Mouse (Mus musculus) G1E (cell line): ENCODE data around the gene Samd8. TPM values are rescaled to one million over a fixed set of nuclear protein-coding genes. Genes with fewer than 3 reads are reported as not detected.

Experiments used
- ATAC-seq: 2 replicates; pipeline ENCODE4 v1.8.0; 2016; ENCODE audit warnings: mild to moderate bottlenecking; ENCODE audit not compliant: insufficient number of reproducible peaks, poor library complexity, low FRiP score, severe bottlenecking; ENCODE audit errors: extremely low read depth
- DNase-seq: peaks from one replicate; pipeline ENCODE4 v3.0.0; 2012; ENCODE audit warnings: low spot score
- H3K27me3 ChIP-seq: 2 replicates; pipeline ENCODE4 v1.6.1; 2012; ENCODE audit warnings: mild to moderate bottlenecking, low read length, inconsistent platforms; ENCODE audit not compliant: insufficient read depth
- H3K36me3 ChIP-seq: replicated peaks from 2 replicates; pipeline ENCODE3; 2012; ENCODE audit warnings: mild to moderate bottlenecking, inconsistent platforms
- H3K4me1 ChIP-seq: 2 replicates; pipeline ENCODE4 v1.6.1; 2012; ENCODE audit warnings: low read depth, low read length, inconsistent platforms, mixed read lengths; ENCODE audit not compliant: insufficient read depth
- H3K4me3 ChIP-seq: 2 replicates; pipeline ENCODE4 v1.5.1; 2012; ENCODE audit warnings: low read depth, mild to moderate bottlenecking, inconsistent platforms, low read length, moderate library complexity, mixed read lengths
- H3K9me3 ChIP-seq: replicated peaks from 2 replicates; pipeline ENCODE4 v1.6.1; 2012; ENCODE audit warnings: inconsistent platforms
- CTCF ChIP-seq: IDR thresholded peaks from 2 replicates; pipeline ENCODE4 v1.5.1; 2012; ENCODE audit warnings: low read depth, low read length, inconsistent platforms, mixed read lengths
- GATA1 ChIP-seq: IDR thresholded peaks from 2 replicates; pipeline ENCODE4 v1.6.1; 2012; ENCODE audit warnings: borderline replicate concordance, low read length, inconsistent platforms, mixed read lengths
- GATA2 ChIP-seq: IDR thresholded peaks from 2 replicates; pipeline ENCODE4 v1.6.1; 2012; ENCODE audit warnings: low read depth, low read length, inconsistent platforms, borderline replicate concordance
- POLR2AphosphoS5 ChIP-seq: IDR thresholded peaks from 2 replicates; pipeline ENCODE4 v1.6.1; 2012; ENCODE audit warnings: low read depth, low read length, inconsistent platforms; ENCODE audit not compliant: insufficient replicate concordance
- TAL1 ChIP-seq: conservative IDR thresholded peaks from 2 replicates; pipeline ENCODE4 v1.6.1; 2012; ENCODE audit warnings: low read depth, low read length, inconsistent platforms, mixed read lengths
- polyA plus RNA-seq: library from polyadenylated mRNA; stranded (reverse); fragments of >175 nt; gene quantifications from 2 replicates; pipeline ENCODE4 v1.2.3, GENCODE M21; 2012
- total RNA-seq, 2 experiments: library from RNA; stranded (forward) in 1 of 2; stranded (reverse) in 1 of 2; fragments of 200-1000 nt in 1 of 2; fragments of >200 nt in 1 of 2; fragmentation: Nextera tagmentation in 1 of 2; gene quantifications; 2 replicates each; pipeline ENCODE4 v1.2.3; 2014 to 2017

The Samd8 gene
- total and polyA plus RNA-seq, 3 experiments, result 9.5 to 19.4 (median 12.7) TPM

GRCm38 (mm10) chr14:21811744-21812393 is 61.5 kb downstream of the Samd8 start:
- ATAC-seq, result no peak
- DNase-seq, result no peak
- no peaks in the 10 kb centered on the region for H3K9me3 ChIP-seq
- H3K4me3 ChIP-seq, result peak overlapping the region; percentile 39; the same call in 1 of the 2 replicates
- H3K27me3 ChIP-seq, result no peaks in the 10 kb centered on the region
- H3K36me3 ChIP-seq, result peaks cover 2% of the 10 kb centered on the region
- H3K4me1 ChIP-seq, result peaks cover 66% of the 10 kb centered on the region
- TF ChIP-seq POLR2AphosphoS5, result no peak
- no peak for TF ChIP-seq TAL1
- TF ChIP-seq GATA2, result no peak
- TF ChIP-seq GATA1, result no peak
- TF ChIP-seq CTCF, result no peak

- DNase-seq (peak; percentile 66), ATAC-seq (peak; percentile 51)
- Histone ChIP-seq H3K4me3 (no peak overlapping the region), H3K36me3 (peaks cover 2% of the 10 kb centered on the region), H3K4me1 (peaks cover 58% of the 10 kb centered on the region), H3K27me3 (no peaks in the 10 kb centered on the region), H3K9me3 (no peaks in the 10 kb centered on the region)
- TF ChIP-seq POLR2AphosphoS5 (no peak), CTCF (peak; percentile 27; the same call in 1 of the 2 replicates)
Measured at GRCm38 (mm10) chr14:21812590-21813162, 62.3 kb downstream of the Samd8 start.

DNA sequence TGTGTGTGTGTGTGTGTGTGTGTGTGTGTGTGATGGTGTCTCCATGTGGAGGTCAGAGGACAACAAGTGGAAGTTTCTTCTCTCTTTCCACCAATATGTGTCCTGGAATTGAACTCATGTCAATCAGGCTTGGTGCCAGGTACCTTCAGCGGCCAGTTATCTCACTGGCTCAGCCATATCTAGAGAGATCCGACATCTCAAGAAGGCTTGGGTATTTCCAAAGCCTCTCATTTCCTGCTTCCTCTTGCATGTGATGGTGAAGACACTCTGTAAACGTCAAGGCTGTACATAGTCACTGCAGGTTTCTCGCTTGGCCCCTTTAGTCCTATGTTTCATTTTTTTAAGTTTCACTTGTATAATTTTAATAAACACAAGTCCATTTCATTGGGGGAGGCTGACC is 62.9 kb downstream of the Samd8 start:
- ATAC-seq (no peak), DNase-seq (no peak)
- Histone ChIP-seq H3K9me3 (no peaks in the 10 kb centered on the region), H3K4me3 (no peak overlapping the region), H3K27me3 (no peaks in the 10 kb centered on the region), H3K36me3 (peaks cover under 1% of the 10 kb centered on the region), H3K4me1 (peaks cover 53% of the 10 kb centered on the region)
- TF ChIP-seq POLR2AphosphoS5, result no peak
- no peak for TF ChIP-seq GATA2
- TF ChIP-seq TAL1, result no peak
- TF ChIP-seq GATA1, result no peak
- TF ChIP-seq CTCF, result no peak

- peak overlapping the region; percentile 9; the same call in 1 of the 2 replicates for H3K4me3 ChIP-seq
- TF ChIP-seq CTCF (no peak), GATA2 (no peak), GATA1 (no peak), POLR2AphosphoS5 (no peak), TAL1 (no peak)
- H3K4me1 ChIP-seq, result peaks cover 53% of the 10 kb centered on the region
- no peak for DNase-seq
- no peaks in the 10 kb centered on the region for H3K27me3 ChIP-seq
- no peak for ATAC-seq
- no peaks in the 10 kb centered on the region for H3K36me3 ChIP-seq
- no peaks in the 10 kb centered on the region for H3K9me3 ChIP-seq
Measured at GRCm38 (mm10) chr14:21813847-21814246, 63.5 kb downstream of the Samd8 start.

DNA sequence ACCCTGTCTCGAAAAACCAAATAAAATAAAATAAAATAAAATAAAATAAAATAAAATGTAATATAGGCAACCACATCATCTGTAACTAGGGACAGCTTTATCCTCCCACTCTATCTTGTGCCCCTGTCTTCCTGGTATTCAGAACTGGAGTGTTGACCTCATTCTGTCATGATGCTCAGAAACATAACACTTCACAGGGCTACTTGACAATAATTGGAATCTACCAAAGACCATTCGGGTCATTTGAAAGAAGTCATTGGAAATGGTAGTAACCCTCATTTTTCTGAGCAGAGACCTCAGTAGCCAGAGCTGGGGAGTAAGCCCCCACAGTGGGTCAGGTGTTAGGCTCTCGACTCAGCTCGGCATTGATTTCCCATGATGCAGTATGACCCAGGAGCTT is 64.3 kb downstream of the Samd8 start:
- Histone ChIP-seq H3K9me3 (no peaks in the 10 kb centered on the region), H3K36me3 (no peaks in the 10 kb centered on the region), H3K4me3 (no peak overlapping the region), H3K4me1 (peaks cover 47% of the 10 kb centered on the region), H3K27me3 (no peaks in the 10 kb centered on the region)
- TF ChIP-seq TAL1 (no peak), GATA1 (no peak), CTCF (no peak), GATA2 (no peak), POLR2AphosphoS5 (no peak)
- ATAC-seq (no peak), DNase-seq (no peak)

DNA sequence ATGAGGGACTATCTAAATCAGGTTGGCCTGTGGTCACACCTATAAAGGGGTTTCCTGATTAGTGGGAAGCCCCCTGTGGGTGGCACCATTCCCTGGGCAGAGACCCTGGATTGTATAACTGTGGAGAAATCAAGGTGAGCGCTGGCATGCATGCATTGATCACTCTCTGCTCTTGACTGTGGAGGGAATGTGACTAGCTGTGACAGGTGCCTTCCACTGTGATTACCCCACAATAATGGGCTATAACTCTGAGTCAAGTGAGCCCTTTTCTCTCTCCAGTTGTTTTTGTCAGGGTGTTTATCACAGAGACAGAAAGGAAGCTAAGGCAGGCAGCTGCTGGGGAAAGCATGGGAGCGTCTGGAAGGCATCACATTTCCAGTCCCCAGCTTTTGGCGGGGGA is 65.9 kb downstream of the Samd8 start:
- Histone ChIP-seq H3K9me3 (no peaks in the 10 kb centered on the region), H3K4me1 (peaks cover 42% of the 10 kb centered on the region)
- no peak for ATAC-seq

GRCm38 (mm10) chr14:21817453-21817852 is 67.1 kb downstream of the Samd8 start:
- Histone ChIP-seq H3K4me1 (peaks cover 40% of the 10 kb centered on the region), H3K36me3 (no peaks in the 10 kb centered on the region), H3K27me3 (no peaks in the 10 kb centered on the region), H3K9me3 (no peaks in the 10 kb centered on the region), H3K4me3 (no peak overlapping the region)
- DNase-seq (no peak), ATAC-seq (no peak)
- no peak for TF ChIP-seq POLR2AphosphoS5
- no peak for TF ChIP-seq TAL1
- TF ChIP-seq CTCF, result no peak
- TF ChIP-seq GATA2, result no peak
- TF ChIP-seq GATA1, result no peak

More for the DNA sequence above, 65.9 kb downstream of the Samd8 start:
- no peak for DNase-seq
- no peaks in the 10 kb centered on the region for H3K36me3 ChIP-seq
- H3K4me3 ChIP-seq, result no peak overlapping the region
- TF ChIP-seq CTCF (no peak), GATA1 (no peak), TAL1 (no peak), POLR2AphosphoS5 (no peak), GATA2 (no peak)
- no peaks in the 10 kb centered on the region for H3K27me3 ChIP-seq
